26 mouse cellular contexts compared by ENCODE assay signal in the genomic region with DNA sequence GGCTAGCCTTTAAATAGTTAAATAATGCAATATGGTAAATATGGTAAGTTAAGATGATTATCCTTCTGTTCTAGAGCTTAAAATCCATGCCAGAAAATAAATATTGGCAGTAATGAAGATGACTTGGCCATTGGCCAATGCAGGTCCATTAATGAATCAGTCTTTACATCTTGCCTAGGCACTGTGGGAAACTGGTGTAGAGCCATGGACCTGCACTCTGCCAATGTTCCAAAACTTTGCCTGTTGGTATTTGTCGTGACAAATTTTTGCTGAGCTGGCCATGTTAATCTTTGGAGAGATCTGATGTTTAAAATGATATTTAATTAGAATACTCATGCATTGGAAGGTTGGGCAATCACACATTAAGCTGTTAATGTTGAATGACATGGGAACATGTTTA.
"Had no signal": no experiment of that assay in that cellular context is flagged by ENCODE, and none has a peak within 500 bp of the region (broad histone marks: within the 10 kb centered on the region; RNA-seq: fewer than 3 reads in every experiment).

No protein-coding gene starts in this region.

- DNase-seq: gastrocnemius, adult 2 months; gastrocnemius, postnatal 10 days; gastrocnemius, postnatal 25 days; heart, adult 2 months; heart, postnatal 4 days; kidney, adult 18-20 months; kidney, adult 8-10 months; kidney, postnatal 10 days; kidney, postnatal 25 days; layer of hippocampus, adult 9-11 months; layer of hippocampus, postnatal 36 days; left cerebral cortex, postnatal 4 days had no signal

- H3K4me2 ChIP-seq: heart, embryonic 11.5 days; heart, embryonic 13.5 days; heart, embryonic 15.5 days; hindbrain, embryonic 12.5 days; hindbrain, embryonic 14.5 days; intestine, embryonic 15.5 days; limb, embryonic 13.5 days; limb, embryonic 15.5 days; liver, embryonic 12.5 days had no signal

- H3K36me3 ChIP-seq: heart, embryonic 13.5 days; heart, embryonic 15.5 days; hindbrain, embryonic 10.5 days; hindbrain, embryonic 12.5 days; intestine, embryonic 15.5 days; limb, embryonic 13.5 days; limb, embryonic 15.5 days; liver, embryonic 12.5 days had no signal

- H3K27me3 ChIP-seq: heart, embryonic 13.5 days; heart, embryonic 15.5 days; hindbrain, embryonic 12.5 days; intestine, embryonic 15.5 days; limb, embryonic 15.5 days; liver, embryonic 12.5 days had no signal

- H3K9ac ChIP-seq: heart, embryonic 13.5 days; heart, embryonic 15.5 days; hindbrain, embryonic 12.5 days; hindbrain, embryonic 14.5 days; intestine, embryonic 15.5 days; limb, embryonic 13.5 days; limb, embryonic 15.5 days; liver, embryonic 12.5 days; liver, embryonic 14.5 days had no signal

- H3K4me3 ChIP-seq: gastrocnemius, adult 2 months; heart, adult 2 months; heart, embryonic 13.5 days; heart, embryonic 15.5 days; hindbrain, embryonic 10.5 days; hindbrain, embryonic 12.5 days; intestine, embryonic 15.5 days; limb, embryonic 13.5 days; limb, embryonic 15.5 days; liver, embryonic 12.5 days had no signal

- H3K27ac ChIP-seq: gastrocnemius, adult 2 months; heart, adult 2 months; heart, embryonic 13.5 days; heart, embryonic 15.5 days; hindbrain, embryonic 10.5 days; hindbrain, embryonic 12.5 days; hindbrain, embryonic 14.5 days; intestine, embryonic 15.5 days; limb, embryonic 13.5 days; limb, embryonic 15.5 days; liver, embryonic 12.5 days; liver, embryonic 14.5 days had no signal

- H3K9me3 ChIP-seq: heart, embryonic 13.5 days; heart, embryonic 15.5 days; hindbrain, embryonic 10.5 days; hindbrain, embryonic 12.5 days; intestine, embryonic 15.5 days; limb, embryonic 13.5 days; limb, embryonic 15.5 days; liver, embryonic 12.5 days had no signal

- ATAC-seq: hindbrain, embryonic 16.5 days; inflammation-experienced regulatory T-cells, adult 6 months; intestine, embryonic 15.5 days; intestine, postnatal 0 days; liver, embryonic 12.5 days had no signal

- H3K4me1 ChIP-seq: heart, embryonic 13.5 days; heart, embryonic 15.5 days; hindbrain, embryonic 10.5 days; intestine, embryonic 15.5 days had no signal
